ENCODE assay signal across 20 mouse cellular contexts in the genomic region with DNA sequence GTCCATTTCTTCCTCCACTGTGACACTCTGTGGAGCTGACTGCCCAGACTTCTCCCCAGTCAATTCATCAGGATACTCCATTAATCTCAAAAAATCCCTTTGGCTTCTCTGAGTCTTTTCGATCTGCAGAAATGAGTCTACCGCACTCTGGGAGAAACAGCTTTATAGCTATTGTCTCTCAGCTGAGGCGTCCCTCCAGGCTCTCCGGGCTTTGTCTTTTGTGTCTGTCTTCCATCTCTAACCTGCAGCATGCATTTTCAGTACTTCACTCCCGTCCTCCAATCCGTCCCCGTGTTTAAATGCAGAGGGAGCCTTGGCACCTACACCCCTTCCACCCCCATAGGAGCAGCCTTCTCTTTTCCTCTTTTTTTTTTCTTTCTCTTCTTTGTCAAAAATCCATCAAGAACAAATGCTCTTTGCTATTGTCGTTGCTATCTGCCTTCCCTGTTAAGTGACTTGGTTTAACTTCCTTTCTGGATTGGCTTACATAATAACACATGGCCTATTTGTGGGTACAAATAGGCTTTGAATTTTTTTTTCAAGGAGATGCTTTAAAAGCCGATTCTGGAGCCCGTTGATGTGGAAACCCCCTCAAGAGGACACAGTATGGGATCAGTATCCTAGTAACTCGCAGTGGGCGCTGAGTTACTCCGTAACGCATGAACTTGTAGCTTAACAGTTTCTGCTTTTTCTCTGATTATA.
DNase-seq lines count a peak whose midpoint lies in the region; ATAC-seq lines count a peak whose summit lies in the region.
"Had no signal": no experiment of that assay in that cellular context is flagged by ENCODE, and none has a peak within 500 bp of the region (broad histone marks: within the 10 kb centered on the region; RNA-seq: fewer than 3 reads in every experiment).

No protein-coding gene starts in this region.

- peaks cover 13% of the 10 kb centered on the region; the same call in 1 of the 2 replicates for H3K4me1 ChIP-seq in hindbrain, embryonic 14.5 days (replicated peaks; ENCODE audit: control insufficient read depth, insufficient read depth, low read length)
- no peaks in the 10 kb centered on the region for H3K4me1 ChIP-seq in hindbrain, embryonic 11.5 days (replicated peaks; ENCODE audit: control insufficient read depth, insufficient read depth, low read length)
- peaks cover 17% of the 10 kb centered on the region; the same call in 1 of the 2 replicates for H3K4me1 ChIP-seq in midbrain, embryonic 14.5 days (ENCODE audit: control insufficient read depth, insufficient read depth, low read length)
- H3K4me1 ChIP-seq: lung, embryonic 15.5 days; megakaryocyte, embryonic 14.5 days; neural tube, embryonic 12.5 days had no signal

- H3K9me3 ChIP-seq in hindbrain, embryonic 14.5 days (ENCODE audit: control insufficient read depth, low read length), result peaks cover 3% of the 10 kb centered on the region; the same call in 1 of the 2 replicates
- no peaks in the 10 kb centered on the region for H3K9me3 ChIP-seq in hindbrain, embryonic 11.5 days (ENCODE audit: control insufficient read depth, low read length)
- H3K9me3 ChIP-seq in midbrain, embryonic 14.5 days (ENCODE audit: control insufficient read depth, low read length), result no peaks in the 10 kb centered on the region
- H3K9me3 ChIP-seq: lung, embryonic 15.5 days; neural tube, embryonic 12.5 days had no signal

- H3K4me3 ChIP-seq in hindbrain, embryonic 14.5 days (replicated peaks; ENCODE audit: low read length), result no peak overlapping the region
- no peak overlapping the region for H3K4me3 ChIP-seq in hindbrain, embryonic 11.5 days (ENCODE audit: low read depth, low read length)
- no peak overlapping the region for H3K4me3 ChIP-seq in midbrain, embryonic 14.5 days (replicated peaks; ENCODE audit: low read depth, low read length)
- H3K4me3 ChIP-seq: lung, embryonic 15.5 days; megakaryocyte, embryonic 14.5 days; neural tube, embryonic 12.5 days had no signal

- WGBS in hindbrain, embryonic 14.5 days, result 40% methylated on average over 14 of the region's 14 CpGs
- 71% methylated on average over 14 of the region's 14 CpGs for WGBS in hindbrain, embryonic 11.5 days
- 21% methylated on average over 14 of the region's 14 CpGs for WGBS in midbrain, embryonic 14.5 days

- no peak for ATAC-seq in hindbrain, embryonic 14.5 days (ENCODE audit: low FRiP score)
- no peak for ATAC-seq in hindbrain, embryonic 11.5 days (ENCODE audit: low FRiP score)
- no peak for ATAC-seq in midbrain, embryonic 14.5 days (ENCODE audit: low FRiP score, low TSS enrichment)

- no peak overlapping the region for H3K27ac ChIP-seq in hindbrain, embryonic 14.5 days
- H3K27ac ChIP-seq in hindbrain, embryonic 11.5 days (ENCODE audit: low read depth, low read length), result no peak overlapping the region
- peak overlapping the region; percentile 63 for H3K27ac ChIP-seq in midbrain, embryonic 14.5 days (replicated peaks; ENCODE audit: low read depth, low read length)
- H3K27ac ChIP-seq: lung, embryonic 15.5 days; neural tube, embryonic 12.5 days had no signal

- no peaks in the 10 kb centered on the region for H3K36me3 ChIP-seq in hindbrain, embryonic 14.5 days (replicated peaks; ENCODE audit: control insufficient read depth, insufficient read depth)
- H3K36me3 ChIP-seq in hindbrain, embryonic 11.5 days (ENCODE audit: control insufficient read depth, insufficient read depth, low read length), result no peaks in the 10 kb centered on the region
- no peaks in the 10 kb centered on the region for H3K36me3 ChIP-seq in midbrain, embryonic 14.5 days (ENCODE audit: control insufficient read depth, insufficient read depth, low read length)
- H3K36me3 ChIP-seq: lung, embryonic 15.5 days; neural tube, embryonic 12.5 days had no signal

- no peaks in the 10 kb centered on the region for H3K27me3 ChIP-seq in hindbrain, embryonic 14.5 days (ENCODE audit: control insufficient read depth, insufficient read depth, low read length)
- H3K27me3 ChIP-seq in hindbrain, embryonic 11.5 days (ENCODE audit: control insufficient read depth, insufficient read depth, low read length), result no peaks in the 10 kb centered on the region
- no peaks in the 10 kb centered on the region for H3K27me3 ChIP-seq in midbrain, embryonic 14.5 days (ENCODE audit: control insufficient read depth, insufficient read depth, low read length)
- H3K27me3 ChIP-seq: CH12.LX; lung, embryonic 15.5 days; neural tube, embryonic 12.5 days had no signal

- H3K4me2 ChIP-seq in hindbrain, embryonic 14.5 days (replicated peaks), result no peak overlapping the region
- no peak overlapping the region for H3K4me2 ChIP-seq in hindbrain, embryonic 11.5 days (replicated peaks; ENCODE audit: low read depth, low read length)
- peak overlapping the region; percentile 9 for H3K4me2 ChIP-seq in midbrain, embryonic 14.5 days (ENCODE audit: low read length)
- H3K4me2 ChIP-seq: liver, embryonic 11.5 days; lung, embryonic 15.5 days; neural tube, embryonic 12.5 days had no signal

- DNase-seq in hindbrain, embryonic 14.5 days (ENCODE audit: low spot score), result peak; percentile 39
- DNase-seq in hindbrain, embryonic 11.5 days (ENCODE audit: low spot score), result no peak
- peak; percentile 19 for DNase-seq in retina, postnatal 1 day
- DNase-seq in retina, embryonic 14.5 days (ENCODE audit: low spot score), result no peak
- peak; percentile 63 for DNase-seq in midbrain, embryonic 14.5 days
- no peak for DNase-seq in adrenal gland, postnatal 14 days
- no peak for DNase-seq in ovary, postnatal 36 days (ENCODE audit: low spot score)
- DNase-seq: cerebellum, adult 9-10 months; embryo, embryonic 11 days; heart, adult 18-20 months; heart, postnatal 14 days; kidney, adult 18-20 months; kidney, postnatal 4 days; right cerebral cortex, postnatal 14 days; thymus, adult 18-20 months had no signal

- no peak overlapping the region for H3K9ac ChIP-seq in hindbrain, embryonic 14.5 days
- H3K9ac ChIP-seq in hindbrain, embryonic 11.5 days (ENCODE audit: low read depth, low read length), result no peak overlapping the region
- no peak overlapping the region for H3K9ac ChIP-seq in midbrain, embryonic 14.5 days (replicated peaks; ENCODE audit: low read length)
- H3K9ac ChIP-seq: lung, embryonic 15.5 days; neural tube, embryonic 12.5 days had no signal

Comparison
In these comparisons a context has a peak if more than half of its experiments do, and no peak if none do; other contexts are left out.
1. DNase-seq: peak in hindbrain, embryonic 14.5 days (single experiment), retina, postnatal 1 day (single experiment) and midbrain, embryonic 14.5 days (single experiment); none in hindbrain, embryonic 11.5 days (single experiment), retina, embryonic 14.5 days (single experiment), adrenal gland, postnatal 14 days (single experiment) and ovary, postnatal 36 days (single experiment).